Comparison of ENCODE assay signal across 12 mouse cellular contexts in the genomic region with DNA sequence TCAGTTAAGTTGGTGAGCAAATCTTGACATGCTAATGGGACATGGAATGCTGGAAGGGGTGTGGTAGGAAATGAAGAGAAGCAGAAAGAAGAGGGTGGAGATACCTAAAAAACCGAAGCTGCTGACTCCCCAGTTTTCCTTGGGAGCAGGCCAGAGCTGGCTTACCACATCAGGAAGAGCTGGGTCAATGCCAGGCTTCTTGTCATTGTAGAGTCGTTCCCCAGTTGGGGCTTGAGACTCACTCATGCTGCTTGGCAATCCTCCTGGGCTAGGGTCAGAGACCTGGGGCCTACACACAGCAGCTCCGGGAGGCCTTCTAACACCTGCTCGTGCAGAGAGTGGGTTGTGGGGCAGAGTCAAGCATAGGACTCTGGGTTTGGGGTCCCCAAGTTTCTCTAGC. TPM values are rescaled to one million over a fixed set of nuclear protein-coding genes. Genes with fewer than 3 reads are reported as not detected.
DNase-seq lines count a peak whose midpoint lies in the region; ATAC-seq and TF ChIP-seq lines count a peak whose summit lies in the region.
"Had no signal": no experiment of that assay in that cellular context is flagged by ENCODE, and none has a peak within 500 bp of the region (broad histone marks: within the 10 kb centered on the region; RNA-seq: fewer than 3 reads in every experiment).

No protein-coding gene starts in this region.

- no peaks in the 10 kb centered on the region for H3K27me3 ChIP-seq in lung, embryonic 14.5 days (ENCODE audit: insufficient read depth, low read length)
- no peaks in the 10 kb centered on the region for H3K27me3 ChIP-seq in heart, embryonic 12.5 days (replicated peaks)
- H3K27me3 ChIP-seq: forebrain, embryonic 13.5 days; hindbrain, embryonic 15.5 days had no signal

- H3K27ac ChIP-seq in lung, embryonic 14.5 days (ENCODE audit: low read depth), result no peak overlapping the region
- no peak overlapping the region for H3K27ac ChIP-seq in heart, embryonic 12.5 days (ENCODE audit: poor library complexity, severe bottlenecking)
- H3K27ac ChIP-seq: forebrain, embryonic 13.5 days; hindbrain, embryonic 15.5 days had no signal

- peak; percentile 38; the same call in 1 of the 2 replicates for ATAC-seq in lung, embryonic 14.5 days (ENCODE audit: insufficient read depth)
- ATAC-seq in heart, embryonic 12.5 days (ENCODE audit: insufficient number of reproducible peaks, low FRiP score), result 0 out of 2 replicates have a peak, but pooled peaks have one; percentile 31
- ATAC-seq: forebrain, embryonic 13.5 days had no signal

- 0 out of 2 replicates have a peak, but pooled peaks cover 5% of the 10 kb centered on the region for H3K4me1 ChIP-seq in lung, embryonic 14.5 days (ENCODE audit: insufficient read depth)
- H3K4me1 ChIP-seq in heart, embryonic 12.5 days (replicated peaks), result peaks cover 23% of the 10 kb centered on the region
- H3K4me1 ChIP-seq: forebrain, embryonic 13.5 days; hindbrain, embryonic 15.5 days had no signal

- no peaks in the 10 kb centered on the region for H3K36me3 ChIP-seq in lung, embryonic 14.5 days (ENCODE audit: insufficient read depth)
- peaks cover 8% of the 10 kb centered on the region; the same call in 1 of the 2 replicates for H3K36me3 ChIP-seq in heart, embryonic 12.5 days
- H3K36me3 ChIP-seq: hindbrain, embryonic 15.5 days had no signal

- no peak overlapping the region for H3K4me3 ChIP-seq in lung, embryonic 14.5 days (ENCODE audit: low read depth, low read length)
- no peak overlapping the region for H3K4me3 ChIP-seq in heart, embryonic 12.5 days
- H3K4me3 ChIP-seq: forebrain, embryonic 13.5 days; hindbrain, embryonic 15.5 days had no signal

- no peaks in the 10 kb centered on the region for H3K9me3 ChIP-seq in lung, embryonic 14.5 days (ENCODE audit: low read depth, low read length)
- no peaks in the 10 kb centered on the region for H3K9me3 ChIP-seq in heart, embryonic 12.5 days (replicated peaks)
- H3K9me3 ChIP-seq: forebrain, embryonic 13.5 days; hindbrain, embryonic 15.5 days had no signal

- TF ChIP-seq CTCF in lung, embryonic 14.5 days (IDR thresholded peaks at IDR 0.05; ENCODE audit: low read depth), result no peak

- no peak overlapping the region for H3K9ac ChIP-seq in lung, embryonic 14.5 days
- no peak overlapping the region for H3K9ac ChIP-seq in heart, embryonic 12.5 days
- H3K9ac ChIP-seq: forebrain, embryonic 13.5 days; hindbrain, embryonic 15.5 days had no signal

- peak; percentile 3 for DNase-seq in gastrocnemius, adult 18-20 months (ENCODE audit: low spot score)
- DNase-seq in gastrocnemius, adult 8-10 months (ENCODE audit: low spot score in 2 of 2), result no peak
- peak; percentile 62 for DNase-seq in lung, embryonic 14.5 days
- DNase-seq in lung, postnatal 25 days (ENCODE audit: low spot score), result no peak
- peak; percentile 15 to 52 for DNase-seq in lung, postnatal 4 days
- DNase-seq in cerebellum, adult 8-10 months, result no peak
- DNase-seq in thymus, postnatal 10 days (ENCODE audit: low spot score in 2 of 2), result no peak
- DNase-seq: B cell, adult 2 months; layer of hippocampus, postnatal 36 days had no signal

- no peak overlapping the region for H3K4me2 ChIP-seq in lung, embryonic 14.5 days
- H3K4me2 ChIP-seq in heart, embryonic 12.5 days, result no peak overlapping the region
- H3K4me2 ChIP-seq: forebrain, embryonic 13.5 days; hindbrain, embryonic 15.5 days had no signal

- whole genome bisulfite sequencing in lung, embryonic 14.5 days, result 54% methylated on average over 4 of the region's 4 CpGs
- WGBS in heart, embryonic 12.5 days, result 52% methylated on average over 4 of the region's 4 CpGs

RNA-seq across cellular contexts. Expression of a gene that starts 34.1 kb away (rescaled TPM):
- total RNA-seq in gastrocnemius, adult 18-20 months (2021), result 1 to 10 TPM; 1.2 to 1.3 TPM
- total RNA-seq in gastrocnemius, adult 8-10 months (2022), result 1 to 10 TPM; 1.2 to 1.6 (median 1.3) TPM
- polyA plus RNA-seq in lung, embryonic 14.5 days (2014; fragmentation: Nextera tagmentation; extraction: Ambion mirVana), result 0.80 and 1.1 TPM in 2 replicates
- polyA plus RNA-seq in heart, embryonic 12.5 days (2016; fragmentation: Nextera tagmentation; extraction: Ambion mirVana), result 1.3 TPM in 2 replicates

RNA-seq across cellular contexts. Expression of a gene that starts 34.1 kb away (rescaled TPM):
- 1 to 10 TPM; 6.6 to 8.5 TPM for total RNA-seq in gastrocnemius, adult 18-20 months (2021)
- 10 to 100 TPM in 1 of 4 experiments, 1 to 10 TPM in 3; 5.2 to 10.7 (median 7.3) TPM for total RNA-seq in gastrocnemius, adult 8-10 months (2022)
- 51.3 and 53.3 TPM in 2 replicates for polyA plus RNA-seq in lung, embryonic 14.5 days (2014; fragmentation: Nextera tagmentation; extraction: Ambion mirVana)
- 34.2 and 36.7 TPM in 2 replicates for polyA plus RNA-seq in heart, embryonic 12.5 days (2016; fragmentation: Nextera tagmentation; extraction: Ambion mirVana)

Comparison
In these comparisons a context has a peak if more than half of its experiments do, and no peak if none do; other contexts are left out.
1. DNase-seq: peak in gastrocnemius, adult 18-20 months (single experiment), lung, embryonic 14.5 days (single experiment) and lung, postnatal 4 days (2 of 2); none in gastrocnemius, adult 8-10 months (0 of 2), lung, postnatal 25 days (single experiment), cerebellum, adult 8-10 months (single experiment) and thymus, postnatal 10 days (0 of 2).